Mouse (Mus musculus): ENCODE measurements around the gene Otx2.
"Not testable (repeated sequence)": the region's sequence is repeated elsewhere in the genome, so short reads cannot be mapped to it uniquely, and the experiment has no call there.

Gene Otx2

GRCm38 (mm10) chr14:48653676-48654510 is 19.7 kb downstream of the Otx2 start:
- DNase-seq (ENCODE audit: low spot score) = no peak

GRCm38 (mm10) chr14:48653081-48653480 is 20.5 kb downstream of the Otx2 start:
- no peak for DNase-seq (ENCODE audit: low spot score)

- DNase-seq (ENCODE audit: low spot score) = no peak
Measured at GRCm38 (mm10) chr14:48652256-48652655, 21.4 kb downstream of the Otx2 start.

- no peak for DNase-seq (ENCODE audit: low spot score)
Measured at GRCm38 (mm10) chr14:48651471-48652211, 22.0 kb downstream of the Otx2 start.

GRCm38 (mm10) chr14:48641462-48642395 is 31.9 kb downstream of the Otx2 start:
- no peak for DNase-seq (ENCODE audit: low spot score)

- DNase-seq (ENCODE audit: low spot score) = no peak
Measured at GRCm38 (mm10) chr14:48633141-48633540, 40.5 kb downstream of the Otx2 start.

- DNase-seq (ENCODE audit: low spot score) = no peak
Measured at GRCm38 (mm10) chr14:48632335-48632734, 41.3 kb downstream of the Otx2 start.

- no peak for DNase-seq (ENCODE audit: low spot score)
Measured at GRCm38 (mm10) chr14:48631486-48631885, 42.1 kb downstream of the Otx2 start.

GRCm38 (mm10) chr14:48629404-48629803 is 44.2 kb downstream of the Otx2 start:
- no peak for DNase-seq (ENCODE audit: low spot score)

- DNase-seq (ENCODE audit: low spot score) = no peak
Measured at GRCm38 (mm10) chr14:48626271-48626670, 47.3 kb downstream of the Otx2 start.

GRCm38 (mm10) chr14:48625331-48625694 is 48.3 kb downstream of the Otx2 start:
- DNase-seq (ENCODE audit: low spot score) = no peak

GRCm38 (mm10) chr14:48624596-48625330 is 48.9 kb downstream of the Otx2 start:
- no peak for DNase-seq (ENCODE audit: low spot score)

- DNase-seq (ENCODE audit: low spot score) = not testable (repeated sequence)
Measured at GRCm38 (mm10) chr14:48622726-48623125, 50.9 kb downstream of the Otx2 start.

- no peak for DNase-seq (ENCODE audit: low spot score)
Measured at GRCm38 (mm10) chr14:48616361-48616760, 57.3 kb downstream of the Otx2 start.

- no peak for DNase-seq (ENCODE audit: low spot score)
Measured at GRCm38 (mm10) chr14:48608641-48609310, 64.8 kb downstream of the Otx2 start.

Measured in T-cell, adult 2 months (primary cell).